Mouse (Mus musculus): ENCODE measurements at regions not wholly inside any gene's neighbourhood (a gene's known extent, or its start where the extent isn't known, plus 50 kb on each side); places are given as distances from the start of the nearest gene placed in this dataset.

GRCm38 (mm10) chr14:76873684-76874083 lies 162.9 kb upstream of the Ccdc122 start:
- no peak for DNase-seq
- intact Hi-C loops (cut with DNase I) = loop anchor here (2.0 kb wide), 1 partner anchor 53 kb away; no protein-coding TSS in a partner anchor

GRCm38 (mm10) chr14:76872976-76873375 lies 163.6 kb upstream of the Ccdc122 start:
- DNase-seq = no peak
- intact Hi-C loops (cut with DNase I) = no loop called here

GRCm38 (mm10) chr14:76872510-76872909 lies 164.1 kb upstream of the Ccdc122 start:
- intact Hi-C loops (cut with DNase I) = no loop called here
- no peak for DNase-seq

- no peak for DNase-seq
- intact Hi-C loops (cut with DNase I) = no loop called here
Measured at GRCm38 (mm10) chr14:76868831-76869230, 167.7 kb upstream of the Ccdc122 start.

GRCm38 (mm10) chr14:76868131-76868530 lies 168.4 kb upstream of the Ccdc122 start:
- DNase-seq = no peak
- intact Hi-C loops (cut with DNase I) = no loop called here

- no peak for DNase-seq
- intact Hi-C loops (cut with DNase I) = no loop called here
Measured at GRCm38 (mm10) chr14:76864664-76865063, 171.9 kb upstream of the Ccdc122 start.

- intact Hi-C loops (cut with DNase I) = no loop called here
- DNase-seq = no peak
Measured at GRCm38 (mm10) chr14:76863035-76863706, 173.4 kb upstream of the Ccdc122 start.

GRCm38 (mm10) chr14:76858396-76858795 lies 178.2 kb upstream of the Ccdc122 start:
- DNase-seq = no peak
- intact Hi-C loops (cut with DNase I) = no loop called here

- no peak for DNase-seq
- intact Hi-C loops (cut with DNase I) = no loop called here
Measured at GRCm38 (mm10) chr14:76857196-76857773, 179.3 kb upstream of the Ccdc122 start.

- DNase-seq = no peak
- intact Hi-C loops (cut with DNase I) = no loop called here
Measured at GRCm38 (mm10) chr14:76856591-76856990, 180.0 kb upstream of the Ccdc122 start.

GRCm38 (mm10) chr14:76854965-76855364 lies 181.6 kb upstream of the Ccdc122 start:
- DNase-seq = no peak
- intact Hi-C loops (cut with DNase I) = loop anchor here (2.0 kb wide), 1 partner anchor 30 kb away; no protein-coding TSS in a partner anchor

GRCm38 (mm10) chr14:76851473-76852214 lies 184.9 kb upstream of the Ccdc122 start:
- intact Hi-C loops (cut with DNase I) = no loop called here
- DNase-seq = no peak

- DNase-seq = no peak
- intact Hi-C loops (cut with DNase I) = no loop called here
Measured at GRCm38 (mm10) chr14:76850641-76851040, 185.9 kb upstream of the Ccdc122 start.

- no peak for DNase-seq
- intact Hi-C loops (cut with DNase I) = no loop called here
Measured at GRCm38 (mm10) chr14:76850051-76850450, 186.5 kb upstream of the Ccdc122 start.

GRCm38 (mm10) chr14:76849636-76850035 lies 186.9 kb upstream of the Ccdc122 start:
- intact Hi-C loops (cut with DNase I) = no loop called here
- DNase-seq = no peak

GRCm38 (mm10) chr14:76849071-76849470 lies 187.5 kb upstream of the Ccdc122 start:
- no peak for DNase-seq
- intact Hi-C loops (cut with DNase I) = no loop called here

- DNase-seq = no peak
- intact Hi-C loops (cut with DNase I) = no loop called here
Measured at GRCm38 (mm10) chr14:76845706-76846105, 190.9 kb upstream of the Ccdc122 start.

GRCm38 (mm10) chr14:76844717-76845116 lies 191.9 kb upstream of the Ccdc122 start:
- intact Hi-C loops (cut with DNase I) = no loop called here
- DNase-seq = no peak

- intact Hi-C loops (cut with DNase I) = no loop called here
- no peak for DNase-seq
Measured at GRCm38 (mm10) chr14:76837583-76838220, 198.9 kb upstream of the Ccdc122 start.

GRCm38 (mm10) chr14:76836926-76837516 lies 199.6 kb upstream of the Ccdc122 start:
- no peak for DNase-seq
- intact Hi-C loops (cut with DNase I) = no loop called here

GRCm38 (mm10) chr14:76836271-76836670 lies 200.3 kb upstream of the Ccdc122 start:
- DNase-seq = no peak
- intact Hi-C loops (cut with DNase I) = no loop called here
